Mouse (Mus musculus): ENCODE results near the gene Zfp872. TPM values are rescaled to one million over a fixed set of nuclear protein-coding genes. Genes with fewer than 3 reads are reported as not detected.

The Zfp872 gene
- polyA plus RNA-seq, 1 experiment from 2014 or later: 0.16 TPM

DNA sequence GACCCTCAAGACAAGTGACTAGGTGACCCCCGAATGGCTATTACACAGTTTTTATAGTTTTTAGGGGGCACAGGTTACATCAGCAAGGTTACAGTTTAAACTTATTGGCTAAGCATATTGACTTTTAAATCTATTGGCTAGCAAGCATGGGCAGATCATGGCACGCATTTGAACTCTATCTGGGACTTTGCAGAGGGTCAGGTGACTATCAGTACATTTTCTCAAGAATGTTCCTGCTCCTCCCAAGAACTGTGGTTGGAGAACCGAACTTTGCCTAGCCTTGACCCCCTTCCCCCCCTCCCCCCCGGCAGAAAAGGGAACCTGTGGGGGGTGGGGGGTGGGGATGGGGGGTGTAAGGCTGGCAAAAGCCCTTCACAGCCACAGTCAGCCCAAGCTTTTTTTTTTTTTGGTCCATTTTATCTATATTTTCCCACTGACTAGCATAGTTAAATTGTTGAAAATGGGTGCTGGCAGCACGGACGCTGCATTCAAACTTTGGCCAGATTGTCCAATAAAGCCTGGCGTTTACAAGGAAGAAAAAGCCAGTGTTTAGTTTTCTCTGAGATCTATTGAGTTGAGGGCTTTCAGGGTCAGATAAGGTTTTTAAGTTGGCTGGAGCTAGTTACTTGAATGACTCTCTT lies 41.6 kb downstream of the Zfp872 start:
- H3K36me3 ChIP-seq: no peaks in the 10 kb centered on the region
- H3K4me3 ChIP-seq (replicated peaks): no peak overlapping the region
- H3K9ac ChIP-seq (replicated peaks): no peak overlapping the region
- H3K27ac ChIP-seq: no peak overlapping the region
- WGBS: 82% methylated on average over 7 of the region's 7 CpGs
- H3K9me3 ChIP-seq: no peaks in the 10 kb centered on the region
- ATAC-seq (ENCODE audit: insufficient number of reproducible peaks, insufficient read depth, low FRiP score, low TSS enrichment, low read depth): no peak
- no peaks in the 10 kb centered on the region for H3K4me1 ChIP-seq (replicated peaks)
- no peak overlapping the region for H3K4me2 ChIP-seq
- no peaks in the 10 kb centered on the region for H3K27me3 ChIP-seq

DNA sequence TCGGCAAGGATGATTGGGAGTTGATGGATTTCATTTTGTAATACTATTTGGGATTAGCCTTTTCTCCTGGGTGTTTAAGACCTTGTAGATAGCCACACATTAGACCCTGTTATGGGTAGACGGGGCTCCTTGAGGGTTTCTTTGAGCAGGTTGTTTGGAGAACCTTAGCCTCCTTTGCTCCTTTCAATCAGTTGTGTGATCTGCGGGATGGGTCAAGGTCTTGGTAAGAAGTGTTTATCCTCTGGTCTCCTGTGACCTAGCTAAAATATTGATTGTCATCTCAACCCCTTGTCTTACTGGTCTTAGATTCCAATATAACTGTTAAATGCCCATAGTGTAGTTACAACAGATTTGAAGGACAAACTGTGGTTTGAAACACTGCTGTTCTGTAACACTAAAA lies 42.2 kb downstream of the Zfp872 start:
- Histone ChIP-seq H3K36me3 (peaks cover 5% of the 10 kb centered on the region), H3K4me2 (no peak overlapping the region), H3K9me3 (no peaks in the 10 kb centered on the region), H3K9ac (replicated peaks) (no peak overlapping the region), H3K27ac (no peak overlapping the region), H3K27me3 (no peaks in the 10 kb centered on the region), H3K4me1 (replicated peaks) (no peaks in the 10 kb centered on the region), H3K4me3 (replicated peaks) (no peak overlapping the region)
- WGBS: 91% methylated on average over 3 of the region's 3 CpGs
- ATAC-seq (ENCODE audit: insufficient number of reproducible peaks, insufficient read depth, low FRiP score, low TSS enrichment, low read depth): no peak

DNA sequence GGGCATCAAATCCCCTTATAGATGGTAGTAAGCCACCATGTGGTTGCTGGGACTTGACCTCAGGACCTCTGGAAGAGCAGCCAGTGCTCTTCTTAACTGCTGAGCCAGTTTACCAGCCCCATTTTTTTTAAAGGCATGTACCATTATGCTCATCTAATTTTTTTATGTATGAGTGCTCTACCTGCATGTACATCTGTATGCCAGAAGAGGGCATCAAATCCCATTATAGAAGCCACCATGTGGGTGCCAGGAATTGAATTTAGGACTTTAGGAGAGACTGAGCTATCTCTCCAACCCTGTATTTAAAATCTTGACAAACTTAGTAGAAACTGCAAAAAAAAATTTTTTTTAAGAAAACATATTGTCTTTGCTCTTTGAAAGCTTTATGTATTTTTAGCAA lies 42.7 kb downstream of the Zfp872 start:
- H3K9ac ChIP-seq (replicated peaks): no peak overlapping the region
- no peak for ATAC-seq (ENCODE audit: insufficient number of reproducible peaks, insufficient read depth, low FRiP score, low TSS enrichment, low read depth)
- H3K9me3 ChIP-seq: no peaks in the 10 kb centered on the region
- no peaks in the 10 kb centered on the region for H3K4me1 ChIP-seq (replicated peaks)
- no peaks in the 10 kb centered on the region for H3K27me3 ChIP-seq
- H3K4me2 ChIP-seq: no peak overlapping the region
- H3K4me3 ChIP-seq (replicated peaks): no peak overlapping the region
- peaks cover 9% of the 10 kb centered on the region for H3K36me3 ChIP-seq
- H3K27ac ChIP-seq: no peak overlapping the region

DNA sequence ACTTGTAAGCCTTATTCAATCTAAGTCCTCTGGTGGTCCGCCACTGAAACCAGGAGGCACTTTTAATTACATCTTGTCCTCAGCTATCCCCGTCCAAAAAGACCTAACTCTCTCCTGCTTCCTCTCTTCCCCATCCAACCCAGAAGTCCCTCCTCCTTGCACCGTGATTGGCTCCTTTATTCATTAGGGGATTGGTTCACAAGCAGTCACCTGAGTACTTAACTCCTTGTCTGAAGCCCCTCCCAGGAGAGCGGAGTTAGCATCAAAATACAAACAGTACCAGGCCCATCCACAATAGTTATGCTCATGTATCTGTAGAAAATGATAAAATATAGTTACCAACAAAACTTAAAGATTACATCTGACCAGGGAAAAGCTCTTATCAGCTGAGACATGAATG lies 52.1 kb downstream of the Zfp872 start:
- WGBS: 94% methylated on average over 4 of the region's 4 CpGs
- Histone ChIP-seq H3K4me2 (no peak overlapping the region), H3K27ac (no peak overlapping the region), H3K4me1 (replicated peaks) (no peaks in the 10 kb centered on the region), H3K27me3 (no peaks in the 10 kb centered on the region), H3K4me3 (replicated peaks) (no peak overlapping the region), H3K36me3 (peaks cover 92% of the 10 kb centered on the region), H3K9me3 (peaks cover 27% of the 10 kb centered on the region), H3K9ac (replicated peaks) (no peak overlapping the region)
- ATAC-seq (ENCODE audit: insufficient number of reproducible peaks, insufficient read depth, low FRiP score, low TSS enrichment, low read depth): no peak

DNA sequence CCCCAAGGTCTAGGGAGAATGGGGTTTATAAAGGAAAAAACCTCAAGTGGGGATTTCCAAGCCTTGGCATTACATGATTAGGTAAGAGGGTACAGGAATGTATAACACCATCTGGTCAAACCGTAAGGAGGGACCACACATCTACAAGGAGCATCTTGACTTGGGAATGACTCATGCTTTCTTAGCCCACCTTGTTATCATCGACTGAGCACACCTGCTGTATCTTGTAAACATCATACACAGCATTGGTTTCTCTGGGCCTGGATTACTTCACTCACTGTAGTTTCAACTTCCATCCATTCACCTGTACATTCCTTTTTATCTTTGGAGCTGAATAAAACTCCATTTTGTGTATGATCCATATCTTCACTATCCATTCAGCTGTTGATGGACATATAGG lies 56.4 kb downstream of the Zfp872 start:
- Histone ChIP-seq H3K27ac (no peak overlapping the region), H3K4me3 (replicated peaks) (no peak overlapping the region), H3K36me3 (peaks cover 94% of the 10 kb centered on the region), H3K4me1 (replicated peaks) (no peaks in the 10 kb centered on the region), H3K9ac (replicated peaks) (no peak overlapping the region), H3K9me3 (peaks cover 67% of the 10 kb centered on the region), H3K27me3 (no peaks in the 10 kb centered on the region), H3K4me2 (no peak overlapping the region)
- 88% methylated on average over 2 of the region's 2 CpGs for WGBS
- ATAC-seq (ENCODE audit: insufficient number of reproducible peaks, insufficient read depth, low FRiP score, low TSS enrichment, low read depth): no peak

Other genes with a start within 250 kb of the Zfp872 start
- gene Swsap1, start 232.3 kb upstream of the Zfp872 start, polyA plus RNA-seq (2016; fragmentation: Nextera tagmentation; extraction: Ambion mirVana): 7.3 and 7.4 TPM in 2 replicates
- gene Epor, start 224.6 kb upstream of the Zfp872 start, polyA plus RNA-seq (2016; fragmentation: Nextera tagmentation; extraction: Ambion mirVana): 6.9 and 8.1 TPM in 2 replicates
- 1.8 and 2.6 TPM in 2 replicates for gene Rgl3, start 198.6 kb upstream of the Zfp872 start, polyA plus RNA-seq (2016; fragmentation: Nextera tagmentation; extraction: Ambion mirVana)
- 1.9 TPM in 2 replicates for gene Ccdc151, start 185.5 kb upstream of the Zfp872 start, polyA plus RNA-seq (2016; fragmentation: Nextera tagmentation; extraction: Ambion mirVana)
- 108 TPM in 2 replicates for gene Prkcsh, start 185.3 kb upstream of the Zfp872 start, polyA plus RNA-seq (2016; fragmentation: Nextera tagmentation; extraction: Ambion mirVana)
- 0.23 TPM in 1 of 2 replicates, not detected in the other for gene Elavl3, start 136.1 kb upstream of the Zfp872 start, polyA plus RNA-seq (2016; fragmentation: Nextera tagmentation; extraction: Ambion mirVana)
- not detected in 2 replicates for gene Gm49318, start 116.8 kb upstream of the Zfp872 start, polyA plus RNA-seq (2016; fragmentation: Nextera tagmentation; extraction: Ambion mirVana)
- 13.2 and 14.0 TPM in 2 replicates for gene Zfp653, start 116.7 kb upstream of the Zfp872 start, polyA plus RNA-seq (2016; fragmentation: Nextera tagmentation; extraction: Ambion mirVana)
- 31.5 and 32.2 TPM in 2 replicates for gene Ecsit, start 102.7 kb upstream of the Zfp872 start, polyA plus RNA-seq (2016; fragmentation: Nextera tagmentation; extraction: Ambion mirVana)
- gene Cnn1, start 88.9 kb upstream of the Zfp872 start, polyA plus RNA-seq (2016; fragmentation: Nextera tagmentation; extraction: Ambion mirVana): 1.4 and 1.5 TPM in 2 replicates
- gene Elof1, start 70.9 kb upstream of the Zfp872 start, polyA plus RNA-seq (2016; fragmentation: Nextera tagmentation; extraction: Ambion mirVana): 192 and 199 TPM in 2 replicates
- 7.7 and 9.9 TPM in 2 replicates for gene Acp5, start 52.4 kb upstream of the Zfp872 start, polyA plus RNA-seq (2016; fragmentation: Nextera tagmentation; extraction: Ambion mirVana)
- gene Pigyl, start 31.2 kb upstream of the Zfp872 start, polyA plus RNA-seq (2016; fragmentation: Nextera tagmentation; extraction: Ambion mirVana): 64.7 and 66.7 TPM in 2 replicates
- 12.0 and 13.6 TPM in 2 replicates for gene Zfp809, start 37.6 kb downstream of the Zfp872 start, polyA plus RNA-seq (2016; fragmentation: Nextera tagmentation; extraction: Ambion mirVana)
- 10.2 and 11.5 TPM in 2 replicates for gene Zfp599, start 71.8 kb downstream of the Zfp872 start, polyA plus RNA-seq (2016; fragmentation: Nextera tagmentation; extraction: Ambion mirVana)
- 36.6 and 36.9 TPM in 2 replicates for gene Zfp810, start 119.6 kb downstream of the Zfp872 start, polyA plus RNA-seq (2016; fragmentation: Nextera tagmentation; extraction: Ambion mirVana)
- gene Anln, start 201.1 kb downstream of the Zfp872 start, polyA plus RNA-seq (2016; fragmentation: Nextera tagmentation; extraction: Ambion mirVana): 48.3 and 52.8 TPM in 2 replicates
- gene 9530077C05Rik, start 223.4 kb downstream of the Zfp872 start, polyA plus RNA-seq (2016; fragmentation: Nextera tagmentation; extraction: Ambion mirVana): 7.9 and 9.2 TPM in 2 replicates

All from limb, embryonic 12.5 days (tissue).